Mouse (Mus musculus) adrenal gland, postnatal 10 days (tissue): Measurements from ENCODE around the gene Uba5. TPM values are rescaled to one million over a fixed set of nuclear protein-coding genes. Genes with fewer than 3 reads are reported as not detected.

Source experiments
- DNase-seq: peaks from one replicate; pipeline ENCODE4 v3.0.0; 2021; ENCODE audit warnings: mixed read lengths
- long read RNA-seq, 2 experiments: library from polyadenylated mRNA; stranded (forward); transcript quantifications; one replicate each; pipeline ENCODE4 v2.0.0; 2021
- total RNA-seq, 2 experiments: library from RNA; stranded (reverse); gene quantifications; 2 replicates each; pipeline ENCODE4 v1.2.3; 2021

Uba5 gene
- 10 to 100 TPM; 29.5 to 29.7 TPM for total RNA-seq
- long read RNA-seq, experiment 1, transcript Uba5-201 (12 exons, 2,404 nt) = major isoform, 51 of 57 reads
- long read RNA-seq, experiment 1, partial matches to known transcripts = 2 of 57 reads
- long read RNA-seq, experiment 1, other reads (novel, unspliced or antisense) = 4 of 57 reads
- long read RNA-seq, experiment 2, transcript Uba5-201 (12 exons, 2,404 nt) = major isoform, 25 of 27 reads
- long read RNA-seq, experiment 2, partial matches to known transcripts = 1 of 27 reads
- long read RNA-seq, experiment 2, other reads (novel, unspliced or antisense) = 1 of 27 reads

GRCm38 (mm10) chr9:104062430-104063243 is at the start of gene Uba5:
Gene Uba5, minus strand, starts transcription at chr9:104063134.
- peak; percentile 84 for DNase-seq

GRCm38 (mm10) chr9:104109151-104109550 is 46.2 kb upstream of the Uba5 start:
- no peak for DNase-seq

GRCm38 (mm10) chr9:104108571-104109143 is 45.7 kb upstream of the Uba5 start:
- no peak for DNase-seq

- DNase-seq = no peak
Measured at GRCm38 (mm10) chr9:104107482-104107881, 44.5 kb upstream of the Uba5 start.

- no peak for DNase-seq
Measured at GRCm38 (mm10) chr9:104106930-104107329, 44.0 kb upstream of the Uba5 start.

GRCm38 (mm10) chr9:104104986-104105385 is 42.1 kb upstream of the Uba5 start:
- DNase-seq = no peak

- no peak for DNase-seq
Measured at GRCm38 (mm10) chr9:104102901-104103300, 40.0 kb upstream of the Uba5 start.

GRCm38 (mm10) chr9:104102301-104102700 is 39.4 kb upstream of the Uba5 start:
- DNase-seq = no peak

- peak; percentile 56 for DNase-seq
Measured at GRCm38 (mm10) chr9:104101458-104101857, 38.5 kb upstream of the Uba5 start.

- DNase-seq = no peak
Measured at GRCm38 (mm10) chr9:104100822-104101221, 37.9 kb upstream of the Uba5 start.

- DNase-seq = no peak
Measured at GRCm38 (mm10) chr9:104099060-104099459, 36.1 kb upstream of the Uba5 start.

GRCm38 (mm10) chr9:104098256-104098655 is 35.3 kb upstream of the Uba5 start:
- no peak for DNase-seq

GRCm38 (mm10) chr9:104092945-104093344 is 30.0 kb upstream of the Uba5 start:
- DNase-seq = no peak

- peak; percentile 40 for DNase-seq
Measured at GRCm38 (mm10) chr9:104088555-104088954, 25.6 kb upstream of the Uba5 start.

GRCm38 (mm10) chr9:104085730-104086429 is 22.9 kb upstream of the Uba5 start:
- DNase-seq = no peak

- no peak for DNase-seq
Measured at GRCm38 (mm10) chr9:104080038-104080437, 17.1 kb upstream of the Uba5 start.

- DNase-seq = peak; percentile 70
Measured at GRCm38 (mm10) chr9:104079379-104079778, 16.4 kb upstream of the Uba5 start.

GRCm38 (mm10) chr9:104078780-104079179 is 15.8 kb upstream of the Uba5 start:
- no peak for DNase-seq

GRCm38 (mm10) chr9:104075808-104076207 is 12.9 kb upstream of the Uba5 start:
- no peak for DNase-seq

- DNase-seq = no peak
Measured at GRCm38 (mm10) chr9:104070863-104071604, 8.1 kb upstream of the Uba5 start.

GRCm38 (mm10) chr9:104070241-104070640 is 7.3 kb upstream of the Uba5 start:
- no peak for DNase-seq

- no peak for DNase-seq
Measured at GRCm38 (mm10) chr9:104064571-104064970, 1.6 kb upstream of the Uba5 start.
